Mouse (Mus musculus) lung, adult 2 months (tissue): ENCODE results near the gene Krtap24-1.

Source experiments
- CTCF ChIP-seq: fragments of 200-500 bp; IDR thresholded peaks from 2 replicates; pipeline ENCODE4 v1.5.1; 2011; ENCODE audit warnings: mild to moderate bottlenecking, low read length, control low read depth; ENCODE audit not compliant: insufficient read depth
- POLR2A ChIP-seq: fragments of 200-500 bp; IDR thresholded peaks from 2 replicates; pipeline ENCODE4 v1.6.1; 2011; ENCODE audit warnings: low read depth, mild to moderate bottlenecking, control low read depth, low read length, borderline replicate concordance; ENCODE audit errors: extremely low read depth

DNA sequence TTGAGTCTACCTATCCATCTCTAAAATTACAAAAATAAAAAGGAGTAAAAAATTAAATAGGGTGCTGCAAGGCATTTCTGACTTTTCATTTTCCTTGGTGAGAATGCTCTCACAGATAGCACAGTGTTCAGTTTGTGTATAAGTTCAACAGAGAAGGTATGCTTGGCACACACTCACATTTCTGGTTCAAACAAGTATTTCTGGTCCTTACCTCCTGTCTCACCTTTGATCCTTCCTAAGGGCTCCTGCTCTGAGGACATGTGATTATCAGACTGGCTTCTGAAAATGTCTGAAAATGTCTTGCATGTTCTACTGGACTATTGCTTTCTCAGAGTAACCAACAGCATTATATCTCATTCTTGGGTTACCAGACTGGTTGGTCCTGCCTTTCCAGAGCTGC lies 41.9 kb downstream of the Krtap24-1 start:
- TF ChIP-seq CTCF (no peak), POLR2A (no peak)
